Mouse (Mus musculus): Measurements from ENCODE around the gene Zfp668.

GRCm38 (mm10) chr7:127912938-127913337, 36.3 kb upstream of the Zfp668 start:
- TF ChIP-seq CTCF (IDR thresholded peaks at IDR 0.05; ENCODE audit: low read depth) (no peak), EP300 (IDR thresholded peaks at IDR 0.05; ENCODE audit: low read depth) (no peak)

All from heart, postnatal 0 days (tissue).